Mouse (Mus musculus) liver, postnatal 0 days (tissue): Measurements from ENCODE around the gene Banp.

ENCODE experiments used
- CTCF ChIP-seq: sonication (generic); IDR thresholded peaks from 2 replicates; pipeline ENCODE4 v1.5.1; 2016; ENCODE audit warnings: antibody characterized with exemption, low read depth
- EP300 ChIP-seq: IDR thresholded peaks from 2 replicates; pipeline ENCODE4 v1.6.1; 2016; ENCODE audit warnings: antibody characterized with exemption, low read depth, mild to moderate bottlenecking

DNA sequence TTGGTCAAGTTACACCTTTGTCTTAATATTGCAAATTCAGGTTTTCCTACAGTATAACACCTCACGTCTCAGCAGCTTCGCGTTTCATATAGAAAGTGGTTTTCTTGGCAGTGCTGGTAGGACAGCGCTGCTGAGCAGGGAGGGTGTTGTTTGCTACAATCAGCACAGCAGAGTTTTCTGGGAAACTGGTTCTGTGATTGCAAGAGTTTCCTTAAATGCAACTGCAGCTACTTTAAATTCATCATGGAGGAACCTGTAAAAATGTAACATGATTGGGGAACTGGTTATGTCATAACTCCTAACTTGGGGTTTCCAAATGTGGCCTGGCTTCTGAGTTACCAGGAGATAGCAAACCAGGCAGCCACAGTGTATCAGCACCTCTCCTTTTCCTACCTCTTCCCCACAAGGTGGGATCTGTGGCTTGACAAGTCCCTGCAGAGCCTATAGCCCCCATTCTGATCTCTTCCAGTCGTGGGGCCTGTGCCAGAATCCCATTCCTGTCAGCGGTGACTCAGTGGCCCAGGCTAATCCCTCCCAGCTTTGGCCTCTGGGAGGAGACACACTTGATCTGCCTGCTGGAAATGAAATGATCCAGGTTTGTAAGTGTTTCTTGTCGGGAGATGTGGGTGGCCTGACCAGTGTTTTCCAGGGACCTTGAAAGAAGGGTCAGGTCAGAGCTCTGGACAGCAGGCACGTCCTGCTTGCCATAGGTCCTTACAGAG, 70.7 kb downstream of the Banp start:
- TF ChIP-seq EP300, result no peak
- TF ChIP-seq CTCF, result no peak
